Mouse (Mus musculus) embryonic facial prominence, embryonic 12.5 days (tissue): ENCODE data around the gene Pctp. TPM values are rescaled to one million over a fixed set of nuclear protein-coding genes. Genes with fewer than 3 reads are reported as not detected.

Experiments
- ATAC-seq: fragments of 200-750 bp; cut with Nextera tagmentation; 2 replicates; pipeline ENCODE4 v1.8.0; 2017; ENCODE audit not compliant: insufficient number of reproducible peaks, insufficient read depth, low FRiP score, low TSS enrichment
- H3K27ac ChIP-seq: fragments of 300-500 bp; sonication (generic); 2 replicates; pipeline ENCODE4 v1.5.1; 2016; ENCODE audit warnings: mild to moderate bottlenecking
- H3K27me3 ChIP-seq: fragments of 300-500 bp; sonication (generic); 2 replicates; pipeline ENCODE4 v1.6.1; 2016; ENCODE audit warnings: mild to moderate bottlenecking, moderate library complexity
- H3K36me3 ChIP-seq: fragments of 300-500 bp; sonication (generic); 2 replicates; pipeline ENCODE4 v1.6.1; 2016; ENCODE audit warnings: mild to moderate bottlenecking
- H3K4me1 ChIP-seq: fragments of 300-500 bp; sonication (generic); 2 replicates; pipeline ENCODE4 v1.6.1; 2016
- H3K4me2 ChIP-seq: fragments of 300-500 bp; sonication (generic); replicated peaks from 2 replicates; pipeline ENCODE4 v1.6.1; 2016; ENCODE audit warnings: mild to moderate bottlenecking, moderate library complexity
- H3K4me3 ChIP-seq: fragments of 300-500 bp; sonication (generic); 2 replicates; pipeline ENCODE4 v1.5.1; 2016; ENCODE audit warnings: mild to moderate bottlenecking
- H3K9ac ChIP-seq: fragments of 300-500 bp; sonication (generic); 2 replicates; pipeline ENCODE4 v1.6.1; 2016; ENCODE audit warnings: mild to moderate bottlenecking, moderate library complexity
- H3K9me3 ChIP-seq: fragments of 300-500 bp; sonication (generic); 2 replicates; pipeline ENCODE4 v1.6.1; 2016; ENCODE audit warnings: mild to moderate bottlenecking, moderate library complexity
- WGBS: fragments of 180-500 bp; shearing (Covaris S2); methylation state at CpG from one replicate; pipeline ENCODE4 v1.1.7; 2016; 5-methylcytosine and 5-hydroxymethylcytosine counted together
- polyA plus RNA-seq: library from polyadenylated mRNA; unstranded; fragments of >200 nt; fragmentation: Nextera tagmentation; extraction: Ambion mirVana; gene quantifications from 2 replicates; pipeline ENCODE4 v1.2.1, GENCODE M21; 2016

The Pctp gene
- polyA plus RNA-seq, 1 experiment from 2014 or later = 7.5 TPM

GRCm38 (mm10) chr11:89986516-89986915, 16.2 kb downstream of the Pctp start:
- Histone ChIP-seq H3K9me3 (no peaks in the 10 kb centered on the region), H3K36me3 (no peaks in the 10 kb centered on the region), H3K9ac (no peak overlapping the region), H3K27me3 (no peaks in the 10 kb centered on the region), H3K27ac (no peak overlapping the region), H3K4me3 (no peak overlapping the region), H3K4me1 (no peaks in the 10 kb centered on the region), H3K4me2 (no peak overlapping the region)
- ATAC-seq = no peak
- WGBS = 89% methylated on average over 8 of the region's 8 CpGs

GRCm38 (mm10) chr11:89985200-89986187, 17.2 kb downstream of the Pctp start:
- Histone ChIP-seq H3K36me3 (no peaks in the 10 kb centered on the region), H3K27ac (no peak overlapping the region), H3K9me3 (no peaks in the 10 kb centered on the region), H3K27me3 (no peaks in the 10 kb centered on the region), H3K4me1 (no peaks in the 10 kb centered on the region), H3K4me3 (no peak overlapping the region), H3K4me2 (no peak overlapping the region), H3K9ac (no peak overlapping the region)
- ATAC-seq = no peak
- 62% methylated on average over 10 of the region's 10 CpGs for WGBS

DNA sequence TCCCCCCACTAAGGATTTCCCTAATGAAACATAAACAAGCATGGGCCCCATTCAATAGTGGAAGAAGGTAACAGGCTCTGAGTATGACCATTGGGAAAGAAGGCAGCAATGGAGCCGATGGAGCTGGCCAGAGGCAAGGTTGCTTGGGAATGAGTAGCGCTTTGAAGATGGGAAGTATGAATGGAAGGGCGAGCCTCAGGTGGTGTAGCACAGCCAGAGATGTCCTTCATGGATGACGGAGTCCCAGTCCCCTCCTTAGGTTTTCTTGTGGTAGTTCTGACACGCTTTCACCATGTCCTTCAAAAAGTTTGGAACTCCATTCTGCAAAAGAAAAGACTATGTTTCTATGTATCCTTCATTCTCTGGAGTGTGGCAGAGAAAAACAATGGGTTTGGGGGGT, 18.3 kb downstream of the Pctp start:
- Histone ChIP-seq H3K4me2 (no peak overlapping the region), H3K4me1 (no peaks in the 10 kb centered on the region), H3K36me3 (no peaks in the 10 kb centered on the region), H3K27ac (no peak overlapping the region), H3K9ac (no peak overlapping the region), H3K9me3 (no peaks in the 10 kb centered on the region), H3K4me3 (no peak overlapping the region), H3K27me3 (no peaks in the 10 kb centered on the region)
- no peak for ATAC-seq
- 93% methylated on average over 5 of the region's 5 CpGs for WGBS

GRCm38 (mm10) chr11:89982918-89983317, 19.8 kb downstream of the Pctp start:
- Histone ChIP-seq H3K27me3 (no peaks in the 10 kb centered on the region), H3K4me2 (no peak overlapping the region), H3K36me3 (no peaks in the 10 kb centered on the region), H3K9ac (no peak overlapping the region), H3K27ac (no peak overlapping the region), H3K4me1 (peaks cover 11% of the 10 kb centered on the region), H3K9me3 (no peaks in the 10 kb centered on the region), H3K4me3 (no peak overlapping the region)
- WGBS = 67% methylated on average over 2 of the region's 2 CpGs
- ATAC-seq = no peak

DNA sequence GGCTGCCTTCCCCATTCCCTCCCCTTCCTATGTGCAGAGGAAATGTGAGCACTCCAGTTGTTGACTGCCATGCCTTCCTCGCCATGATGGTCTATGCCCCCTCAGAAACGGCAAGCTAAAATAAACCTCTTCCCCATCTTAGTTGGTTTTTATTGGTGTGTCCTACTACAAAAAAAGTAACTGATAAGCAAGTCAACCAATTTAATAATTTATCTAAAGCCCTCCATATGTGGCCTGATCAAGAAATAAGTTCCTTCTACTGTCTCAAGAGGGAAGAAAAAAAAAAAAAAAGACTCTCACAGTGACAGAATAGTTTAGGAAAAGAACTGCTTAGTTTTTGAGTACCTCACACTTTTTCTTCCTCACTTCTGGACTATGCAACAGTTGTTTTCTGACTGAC, 22.6 kb downstream of the Pctp start:
- Histone ChIP-seq H3K4me2 (no peak overlapping the region), H3K27ac (no peak overlapping the region), H3K4me1 (peaks cover 12% of the 10 kb centered on the region), H3K9ac (no peak overlapping the region), H3K4me3 (no peak overlapping the region), H3K27me3 (no peaks in the 10 kb centered on the region), H3K36me3 (no peaks in the 10 kb centered on the region), H3K9me3 (no peaks in the 10 kb centered on the region)
- 95% methylated on average over 2 of the region's 2 CpGs for WGBS
- ATAC-seq = no peak

- H3K36me3 ChIP-seq = no peaks in the 10 kb centered on the region
- no peak overlapping the region for H3K4me2 ChIP-seq
- ATAC-seq = no peak
- no peaks in the 10 kb centered on the region for H3K9me3 ChIP-seq
- WGBS = 69% methylated on average over 11 of the region's 11 CpGs
- no peaks in the 10 kb centered on the region for H3K27me3 ChIP-seq
- H3K4me1 ChIP-seq = peaks cover 12% of the 10 kb centered on the region
- no peak overlapping the region for H3K9ac ChIP-seq
- no peak overlapping the region for H3K4me3 ChIP-seq
- no peak overlapping the region for H3K27ac ChIP-seq
Observed at GRCm38 (mm10) chr11:89978914-89979818, 23.5 kb downstream of the Pctp start.

DNA sequence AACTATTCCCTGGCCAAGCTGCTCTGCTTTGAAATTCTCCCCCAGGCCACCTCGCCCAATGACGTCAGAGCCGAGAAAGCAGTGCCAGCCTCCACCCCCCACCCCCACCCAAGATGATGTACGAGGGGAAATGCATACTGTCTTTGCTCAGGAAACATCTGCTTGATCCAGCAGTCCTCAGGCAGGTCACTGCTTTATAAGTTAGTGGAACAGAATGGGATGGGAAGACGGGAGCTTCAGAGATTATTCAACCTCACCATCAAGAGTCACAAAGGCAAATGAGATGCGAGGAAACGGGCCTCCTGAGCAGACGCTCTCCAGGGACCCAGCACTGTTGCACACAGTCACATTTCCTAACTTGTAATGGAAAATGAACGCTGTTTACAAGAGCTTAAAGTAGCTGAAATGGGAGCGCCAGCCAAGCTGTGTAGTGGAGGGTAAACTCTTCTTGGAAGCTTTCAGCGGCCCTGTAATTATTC, 24.3 kb downstream of the Pctp start:
- H3K27ac ChIP-seq = 0 out of 2 replicates have a peak overlapping the region, but pooled peaks have one; percentile 17
- H3K9me3 ChIP-seq = no peaks in the 10 kb centered on the region
- no peaks in the 10 kb centered on the region for H3K36me3 ChIP-seq
- H3K4me2 ChIP-seq = peak overlapping the region; percentile 25; the same call in 1 of the 2 replicates
- no peak overlapping the region for H3K4me3 ChIP-seq
- H3K4me1 ChIP-seq = peaks cover 12% of the 10 kb centered on the region
- no peaks in the 10 kb centered on the region for H3K27me3 ChIP-seq
- WGBS = 34% methylated on average over 11 of the region's 11 CpGs
- H3K9ac ChIP-seq = no peak overlapping the region
- ATAC-seq = no peak

GRCm38 (mm10) chr11:89977746-89978352, 24.8 kb downstream of the Pctp start:
- Histone ChIP-seq H3K27ac (peak overlapping the region; percentile 50; the same call in 1 of the 2 replicates), H3K4me1 (peaks cover 12% of the 10 kb centered on the region), H3K36me3 (no peaks in the 10 kb centered on the region), H3K27me3 (no peaks in the 10 kb centered on the region), H3K4me2 (peak overlapping the region; percentile 25; the same call in 1 of the 2 replicates), H3K4me3 (no peak overlapping the region), H3K9ac (no peak overlapping the region), H3K9me3 (no peaks in the 10 kb centered on the region)
- ATAC-seq = no peak
- WGBS = 53% methylated on average over 7 of the region's 7 CpGs

- Histone ChIP-seq H3K4me3 (no peak overlapping the region), H3K4me2 (no peak overlapping the region), H3K9me3 (no peaks in the 10 kb centered on the region), H3K4me1 (peaks cover 12% of the 10 kb centered on the region), H3K36me3 (no peaks in the 10 kb centered on the region), H3K9ac (no peak overlapping the region), H3K27me3 (no peaks in the 10 kb centered on the region), H3K27ac (no peak overlapping the region)
- 90% methylated on average over 5 of the region's 5 CpGs for WGBS
- ATAC-seq = no peak
Observed at GRCm38 (mm10) chr11:89976361-89976760, 26.3 kb downstream of the Pctp start.

DNA sequence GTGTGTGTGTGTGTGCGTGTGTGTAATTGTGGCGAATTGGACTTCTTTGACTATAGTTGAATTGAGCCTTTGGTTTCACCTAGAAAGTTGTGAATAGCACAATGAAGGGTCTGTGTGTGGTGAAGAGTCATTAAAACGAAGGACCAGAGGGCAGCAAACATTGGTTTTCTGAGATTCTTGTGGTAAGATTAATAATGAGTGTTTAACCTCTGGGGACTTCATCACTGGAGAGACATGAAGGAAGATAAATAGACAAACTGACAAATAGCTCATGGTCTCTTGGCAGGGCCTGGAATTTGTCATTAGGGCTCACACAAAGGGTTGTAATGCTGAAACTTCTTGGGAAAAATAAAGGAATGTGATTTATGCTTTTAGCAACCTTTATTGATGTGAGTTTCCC, 31.4 kb downstream of the Pctp start:
- Histone ChIP-seq H3K9me3 (no peaks in the 10 kb centered on the region), H3K4me2 (no peak overlapping the region), H3K36me3 (no peaks in the 10 kb centered on the region), H3K9ac (no peak overlapping the region), H3K27ac (no peak overlapping the region), H3K27me3 (no peaks in the 10 kb centered on the region), H3K4me1 (no peaks in the 10 kb centered on the region), H3K4me3 (no peak overlapping the region)
- 52% methylated on average over 3 of the region's 3 CpGs for WGBS
- no peak for ATAC-seq

DNA sequence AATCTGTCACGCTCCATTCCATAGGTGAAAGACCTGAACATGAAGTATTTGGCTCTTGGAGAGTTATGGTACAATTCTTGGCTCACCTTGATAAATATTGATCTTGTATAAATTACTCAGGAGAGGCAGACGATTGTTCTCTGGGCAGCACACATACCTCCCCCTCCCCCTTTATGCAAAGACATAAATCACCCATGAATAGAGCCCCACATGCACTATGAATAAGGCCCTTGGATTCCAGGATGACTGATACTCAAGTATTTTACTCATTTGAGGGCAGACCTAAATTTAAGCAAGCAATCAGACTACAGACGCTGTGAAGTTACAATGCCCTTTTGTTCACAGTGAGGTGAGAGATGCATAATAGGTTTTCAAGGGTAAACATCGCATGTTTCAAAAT, 32.0 kb downstream of the Pctp start:
- no peak for ATAC-seq
- WGBS = 57% methylated on average over 4 of the region's 4 CpGs
- Histone ChIP-seq H3K9ac (no peak overlapping the region), H3K4me2 (no peak overlapping the region), H3K27me3 (no peaks in the 10 kb centered on the region), H3K27ac (no peak overlapping the region), H3K36me3 (no peaks in the 10 kb centered on the region), H3K4me3 (no peak overlapping the region), H3K4me1 (no peaks in the 10 kb centered on the region), H3K9me3 (no peaks in the 10 kb centered on the region)
